Mouse (Mus musculus) naive thymus-derived CD4-positive, alpha-beta T cell, adult 2 months (primary cell): Measurements from ENCODE around the gene Dot1l.

Experiments
- DNase-seq: peaks from one replicate; pipeline ENCODE4 v3.0.0-alpha.2; 2011; ENCODE audit warnings: low read depth

Dot1l gene

GRCm38 (mm10) chr10:80832818-80833217 is 77.8 kb downstream of the Dot1l start:
- DNase-seq = no peak

GRCm38 (mm10) chr10:80835617-80836016 is 80.6 kb downstream of the Dot1l start:
- DNase-seq = no peak

- DNase-seq = no peak
Measured at GRCm38 (mm10) chr10:80836949-80837379, 82.0 kb downstream of the Dot1l start.

- no peak for DNase-seq
Measured at GRCm38 (mm10) chr10:80837827-80838226, 82.8 kb downstream of the Dot1l start.

GRCm38 (mm10) chr10:80838346-80838912 is 83.4 kb downstream of the Dot1l start:
- DNase-seq = no peak

- no peak for DNase-seq
Measured at GRCm38 (mm10) chr10:80839848-80840247, 84.8 kb downstream of the Dot1l start.

- DNase-seq = no peak
Measured at GRCm38 (mm10) chr10:80841685-80842084, 86.7 kb downstream of the Dot1l start.

- no peak for DNase-seq
Measured at GRCm38 (mm10) chr10:80842334-80842733, 87.3 kb downstream of the Dot1l start.

- DNase-seq = no peak
Measured at GRCm38 (mm10) chr10:80843087-80843930, 88.3 kb downstream of the Dot1l start.

GRCm38 (mm10) chr10:80843931-80844547 is 89.0 kb downstream of the Dot1l start, which contains the start of gene Lingo3:
Gene Lingo3 (minus strand): TSS chr10:80844039.
- DNase-seq = no peak
